Mouse (Mus musculus) CH12.LX (cell line): Measurements from ENCODE around the gene Defb23.

ENCODE experiments used
- CHD1 ChIP-seq: IDR thresholded peaks from 2 replicates; pipeline ENCODE4 v1.6.1; 2012; ENCODE audit warnings: low read depth, low read length, improper control_type of control experiment, inconsistent platforms
- CTCF ChIP-seq, 2 experiments: IDR thresholded peaks in 1 of 2; conservative IDR thresholded peaks in 1 of 2; 2 replicates each; pipeline ENCODE4 v1.5.1; 2011 to 2012; ENCODE audit warnings: low read depth in 2 of 2, low read length in 2 of 2, improper control_type of control experiment in 1 of 2, inconsistent platforms in 1 of 2, mild to moderate bottlenecking in 1 of 2, moderate library complexity in 1 of 2
- E2F4 ChIP-seq: IDR thresholded peaks from 2 replicates; pipeline ENCODE4 v1.6.1; 2011; ENCODE audit warnings: low read depth, low read length, improper control_type of control experiment; ENCODE audit not compliant: insufficient replicate concordance
- EP300 ChIP-seq: IDR thresholded peaks from 2 replicates; pipeline ENCODE4 v1.6.1; 2011; ENCODE audit warnings: low read length, improper control_type of control experiment
- KAT2A ChIP-seq: IDR thresholded peaks from 2 replicates; pipeline ENCODE4 v1.6.1; 2012; ENCODE audit warnings: low read length, improper control_type of control experiment, inconsistent platforms; ENCODE audit not compliant: insufficient replicate concordance
- POLR2A ChIP-seq: IDR thresholded peaks from 2 replicates; pipeline ENCODE4 v1.6.1; 2011; ENCODE audit warnings: low read depth, mild to moderate bottlenecking, improper control_type of control experiment, low read length
- ZKSCAN1 ChIP-seq: IDR thresholded peaks from 2 replicates; pipeline ENCODE4 v1.6.1; 2012; ENCODE audit warnings: low read depth, inconsistent platforms, low read length, improper control_type of control experiment, borderline replicate concordance
- ZNF384 ChIP-seq: IDR thresholded peaks from 2 replicates; pipeline ENCODE4 v1.6.1; 2012; ENCODE audit warnings: low read depth, low read length, improper control_type of control experiment, inconsistent platforms

- TF ChIP-seq ZNF384 (no peak), CTCF (conservative IDR thresholded peaks at IDR 0.05 in 1 of 2, IDR thresholded peaks at IDR 0.05 in 1 of 2; ENCODE audit: low read depth in 2 of 2, low read length in 2 of 2) (no peak), CHD1 (no peak), KAT2A (no peak), ZKSCAN1 (no peak), E2F4 (no peak), EP300 (no peak), POLR2A (no peak)
These were observed 17.0 kb downstream of the Defb23 start for GRCm38 (mm10) chr2:152447461-152447860.
